Mouse (Mus musculus) myocyte (in vitro differentiated cells): ENCODE measurements around the gene Srpk2. TPM values are rescaled to one million over a fixed set of nuclear protein-coding genes. Genes with fewer than 3 reads are reported as not detected.

Source experiments
- H3K27me3 ChIP-seq: one replicate; pipeline ENCODE4 v1.6.1; 2011; ENCODE audit not compliant: control insufficient read depth, insufficient read depth, insufficient read length
- H3K36me3 ChIP-seq: one replicate; pipeline ENCODE4 v1.6.1; 2011; ENCODE audit not compliant: control insufficient read depth, insufficient read depth
- H3K4me2 ChIP-seq: one replicate; pipeline ENCODE4 v1.6.1; 2011; ENCODE audit warnings: low read depth, control low read depth
- H3K4me3 ChIP-seq: one replicate; pipeline ENCODE4 v1.5.1; 2011; ENCODE audit warnings: mild to moderate bottlenecking, control low read depth, moderate library complexity
- H3K79me2 ChIP-seq: one replicate; pipeline ENCODE4 v1.6.1; 2011; ENCODE audit not compliant: control insufficient read depth, insufficient read depth
- H3ac ChIP-seq: one replicate; pipeline ENCODE4 v1.6.1; 2011; ENCODE audit not compliant: control insufficient read depth, insufficient read length
- CEBPB ChIP-seq: IDR thresholded peaks from 2 replicates; pipeline ENCODE4 v1.6.1; 2011; ENCODE audit warnings: mild to moderate bottlenecking, moderate library complexity; ENCODE audit not compliant: poor library complexity, insufficient read depth, severe bottlenecking
- E2F4 ChIP-seq: IDR thresholded peaks from one replicate; pipeline ENCODE4 v1.6.1; 2011; ENCODE audit warnings: mild to moderate bottlenecking, control low read depth, moderate library complexity; ENCODE audit not compliant: insufficient read depth
- MAX ChIP-seq: IDR thresholded peaks from one replicate; pipeline ENCODE4 v1.6.1; 2011; ENCODE audit warnings: low read depth, mild to moderate bottlenecking, control low read depth
- MYOD1 ChIP-seq, 3 experiments: IDR thresholded peaks; one replicate each; pipeline ENCODE4 v1.6.1; 2011; ENCODE audit warnings: control low read depth in 2 of 3, low read depth in 2 of 3, mild to moderate bottlenecking in 2 of 3, moderate library complexity in 1 of 3; ENCODE audit not compliant: insufficient read length in 2 of 3, control insufficient read depth in 1 of 3
- MYOG ChIP-seq, 3 experiments: IDR thresholded peaks; one replicate each; pipeline ENCODE4 v1.6.1; 2011; ENCODE audit warnings: control low read depth in 2 of 3, low read depth in 2 of 3, mild to moderate bottlenecking in 2 of 3; ENCODE audit not compliant: insufficient read length in 2 of 3, control insufficient read depth in 1 of 3, insufficient read depth in 1 of 3
- POLR2A ChIP-seq: IDR thresholded peaks from one replicate; pipeline ENCODE4 v1.6.1; 2011; ENCODE audit warnings: low read depth, mild to moderate bottlenecking, control low read depth, moderate library complexity; ENCODE audit not compliant: insufficient read length
- POLR2AphosphoS2 ChIP-seq: IDR thresholded peaks from one replicate; pipeline ENCODE4 v1.6.1; 2011; ENCODE audit warnings: low read depth, control low read depth; ENCODE audit not compliant: insufficient read length
- REST ChIP-seq: IDR thresholded peaks from one replicate; pipeline ENCODE4 v1.6.1; 2011; ENCODE audit warnings: mild to moderate bottlenecking, control low read depth, moderate library complexity; ENCODE audit not compliant: insufficient read depth, insufficient read length
- SRF ChIP-seq: IDR thresholded peaks from one replicate; pipeline ENCODE4 v1.6.1; 2011; ENCODE audit warnings: low read depth; ENCODE audit not compliant: control insufficient read depth, insufficient read length
- TCF12 ChIP-seq: IDR thresholded peaks from one replicate; pipeline ENCODE4 v1.6.1; 2011; ENCODE audit warnings: mild to moderate bottlenecking, control low read depth; ENCODE audit not compliant: poor library complexity, insufficient read depth, severe bottlenecking
- TCF3 ChIP-seq: IDR thresholded peaks from one replicate; pipeline ENCODE4 v1.6.1; 2011; ENCODE audit warnings: low read depth, control low read depth; ENCODE audit not compliant: insufficient read length
- USF1 ChIP-seq: IDR thresholded peaks from one replicate; pipeline ENCODE4 v1.6.1; 2011; ENCODE audit warnings: low read depth, mild to moderate bottlenecking, control low read depth, moderate library complexity
- polyA plus RNA-seq: library from polyadenylated mRNA; unstranded; fragments of >200 nt; fragmentation: generic; extraction: Trizol; gene quantifications from one replicate; pipeline ENCODE4 v1.2.1, GENCODE M21; 2012; ENCODE audit warnings: missing spikeins

Srpk2 gene
- polyA plus RNA-seq, 1 experiment: 8.1 TPM

- no peaks in the 10 kb centered on the region for H3K27me3 ChIP-seq
- H3K79me2 ChIP-seq: no peaks in the 10 kb centered on the region
- H3K4me3 ChIP-seq: no peak overlapping the region
- peaks cover 79% of the 10 kb centered on the region for H3K36me3 ChIP-seq
- H3ac ChIP-seq: no peak overlapping the region
- TF ChIP-seq TCF12 (no peak), POLR2AphosphoS2 (peak; percentile 18), REST (no peak), E2F4 (no peak), MAX (no peak), MYOG (IDR thresholded peaks at IDR 0.05; ENCODE audit: control insufficient read depth in 1 of 3, insufficient read depth in 1 of 3, insufficient read length in 2 of 3, low read depth in 2 of 3) (no peak)
- no peak overlapping the region for H3K4me2 ChIP-seq
These were observed 188.0 kb downstream of the Srpk2 start for GRCm38 (mm10) chr5:23496396-23496795.

- TF ChIP-seq POLR2A (no peak), MYOG (IDR thresholded peaks at IDR 0.05; ENCODE audit: control insufficient read depth in 1 of 3, insufficient read depth in 1 of 3, insufficient read length in 2 of 3, low read depth in 2 of 3) (no peak), REST (no peak), MAX (no peak), USF1 (no peak), E2F4 (no peak), POLR2AphosphoS2 (no peak), CEBPB (no peak), TCF12 (no peak), SRF (no peak), TCF3 (no peak), MYOD1 (IDR thresholded peaks at IDR 0.05; ENCODE audit: control insufficient read depth in 1 of 3, insufficient read length in 2 of 3, low read depth in 2 of 3) (no peak)
- Histone ChIP-seq H3K79me2 (no peaks in the 10 kb centered on the region), H3K36me3 (peaks cover 61% of the 10 kb centered on the region), H3ac (no peak overlapping the region), H3K27me3 (no peaks in the 10 kb centered on the region), H3K4me3 (no peak overlapping the region), H3K4me2 (no peak overlapping the region)
These were observed 193.6 kb downstream of the Srpk2 start for GRCm38 (mm10) chr5:23490797-23491196.

- no peaks in the 10 kb centered on the region for H3K27me3 ChIP-seq
- H3K4me3 ChIP-seq: no peak overlapping the region
- TF ChIP-seq TCF3: no peak
- no peak for TF ChIP-seq TCF12
- no peak for TF ChIP-seq CEBPB
- no peak for TF ChIP-seq MYOG (IDR thresholded peaks at IDR 0.05; ENCODE audit: control insufficient read depth in 1 of 3, insufficient read depth in 1 of 3, insufficient read length in 2 of 3, low read depth in 2 of 3)
- TF ChIP-seq E2F4: no peak
- no peak for TF ChIP-seq USF1
- no peak for TF ChIP-seq MAX
- TF ChIP-seq SRF: no peak
- TF ChIP-seq POLR2A: no peak
- no peak for TF ChIP-seq MYOD1 (IDR thresholded peaks at IDR 0.05; ENCODE audit: control insufficient read depth in 1 of 3, insufficient read length in 2 of 3, low read depth in 2 of 3)
- no peak for TF ChIP-seq REST
- no peak for TF ChIP-seq POLR2AphosphoS2
- H3K79me2 ChIP-seq: no peaks in the 10 kb centered on the region
- no peak overlapping the region for H3ac ChIP-seq
- H3K4me2 ChIP-seq: no peak overlapping the region
- H3K36me3 ChIP-seq: peaks cover 63% of the 10 kb centered on the region
These were observed 195.2 kb downstream of the Srpk2 start for GRCm38 (mm10) chr5:23489231-23489630.

- H3K36me3 ChIP-seq: peaks cover 74% of the 10 kb centered on the region
- H3K4me3 ChIP-seq: no peak overlapping the region
- no peaks in the 10 kb centered on the region for H3K79me2 ChIP-seq
- H3ac ChIP-seq: no peak overlapping the region
- H3K27me3 ChIP-seq: no peaks in the 10 kb centered on the region
- TF ChIP-seq MAX (no peak), POLR2A (no peak), TCF3 (no peak), CEBPB (peak; percentile 30; the same call in 1 of the 2 replicates)
- no peak overlapping the region for H3K4me2 ChIP-seq
These were observed 200.6 kb downstream of the Srpk2 start for GRCm38 (mm10) chr5:23483811-23484210.

GRCm38 (mm10) chr5:23473098-23473873 is 211.1 kb downstream of the Srpk2 start:
- H3K79me2 ChIP-seq: peaks cover 11% of the 10 kb centered on the region
- no peak for TF ChIP-seq MAX
- no peak for TF ChIP-seq TCF3
- TF ChIP-seq POLR2AphosphoS2: no peak
- no peak for TF ChIP-seq E2F4
- no peak for TF ChIP-seq REST
- no peak for TF ChIP-seq USF1
- TF ChIP-seq POLR2A: no peak
- no peak for TF ChIP-seq TCF12
- no peak for TF ChIP-seq MYOG (IDR thresholded peaks at IDR 0.05; ENCODE audit: control insufficient read depth in 1 of 3, insufficient read depth in 1 of 3, insufficient read length in 2 of 3, low read depth in 2 of 3)
- TF ChIP-seq SRF: no peak
- TF ChIP-seq MYOD1 (IDR thresholded peaks at IDR 0.05; ENCODE audit: control insufficient read depth in 1 of 3, insufficient read length in 2 of 3, low read depth in 2 of 3): no peak
- H3K4me3 ChIP-seq: no peak overlapping the region
- H3K4me2 ChIP-seq: no peak overlapping the region
- peaks cover 84% of the 10 kb centered on the region for H3K36me3 ChIP-seq
- H3ac ChIP-seq: no peak overlapping the region
- H3K27me3 ChIP-seq: no peaks in the 10 kb centered on the region
